Mouse (Mus musculus): ENCODE data around the gene Gp5.

DNA sequence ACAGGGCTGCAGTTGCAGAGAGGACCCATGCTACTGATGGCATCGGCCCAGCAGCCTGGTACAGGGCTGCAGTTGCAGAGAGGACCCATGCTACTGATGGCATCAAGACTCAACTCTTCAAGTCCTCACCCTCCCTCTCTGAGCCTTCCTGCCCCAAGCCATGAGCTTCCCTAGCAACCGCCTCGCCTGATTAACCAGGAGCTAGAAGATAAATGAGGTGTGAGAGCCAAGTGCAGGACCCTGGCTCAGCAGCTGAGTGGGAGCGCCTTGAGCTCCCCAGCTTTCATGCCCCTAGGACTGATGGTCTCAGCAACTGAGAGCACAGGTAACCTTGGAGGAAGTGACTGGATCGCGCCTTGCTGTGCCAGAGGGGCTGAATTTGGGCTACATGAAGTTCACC is 20.1 kb downstream of the Gp5 start:
- TF ChIP-seq POLR2A (IDR thresholded peaks at IDR 0.05; ENCODE audit: insufficient read depth, low read length) (no peak), CTCF (IDR thresholded peaks at IDR 0.05; ENCODE audit: low read depth, low read length) (no peak), EP300 (IDR thresholded peaks at IDR 0.05; ENCODE audit: insufficient read depth, low read depth, low read length) (no peak)

Measured in ES-Bruce4 (cell line).